Mouse (Mus musculus): ENCODE measurements around the gene Sod2. TPM values are rescaled to one million over a fixed set of nuclear protein-coding genes. Genes with fewer than 3 reads are reported as not detected.
"Not testable (repeated sequence)": the region's sequence is repeated elsewhere in the genome, so short reads cannot be mapped to it uniquely, and the experiment has no call there.

Gene Sod2
- polyA plus RNA-seq (2012; rRNA removed) (98.2 and 118 TPM in 2 replicates), polyA plus RNA-seq (2014; fragmentation: Nextera tagmentation; extraction: Ambion mirVana) (103 and 116 TPM in 2 replicates)

GRCm38 (mm10) chr17:13006546-13006945 is at the start of gene Sod2:
TSS of gene Sod2 (plus strand) at chr17:13006846.
- not testable (repeated sequence) for H3K36me3 ChIP-seq (ENCODE audit: control insufficient read depth, insufficient read depth, low read length); H3K27me3 ChIP-seq (ENCODE audit: control insufficient read depth, insufficient read depth, low read length); H3K9me3 ChIP-seq (ENCODE audit: control insufficient read depth, low read length); ATAC-seq (ENCODE audit: low FRiP score, low read depth); DNase-seq (ENCODE audit: low spot score); H3K4me1 ChIP-seq (ENCODE audit: control insufficient read depth, insufficient read depth, low read length)
- Histone ChIP-seq H3K9ac (ENCODE audit: low read depth, low read length, severe bottlenecking) (peak within 1 kb of the TSS; percentile 73), H3K4me2 (replicated peaks; ENCODE audit: low read depth, low read length, severe bottlenecking) (peak within 1 kb of the TSS; percentile 76), H3K27ac (replicated peaks; ENCODE audit: low read depth, low read length) (peak within 1 kb of the TSS; percentile 73; the same call in 1 of the 2 replicates), H3K4me3 (replicated peaks; ENCODE audit: low read length) (peak within 1 kb of the TSS; percentile 82)
- WGBS: 94% methylated on average over 2 of the region's 2 CpGs

GRCm38 (mm10) chr17:12959377-12959776 is 47.3 kb upstream of the Sod2 start:
- H3K4me1 ChIP-seq (ENCODE audit: control insufficient read depth, insufficient read depth, low read length); H3K27me3 ChIP-seq (ENCODE audit: control insufficient read depth, insufficient read depth, low read length); DNase-seq (ENCODE audit: low spot score); ATAC-seq (ENCODE audit: low FRiP score, low read depth); H3K4me3 ChIP-seq (replicated peaks; ENCODE audit: low read length); H3K9me3 ChIP-seq (ENCODE audit: control insufficient read depth, low read length); H3K9ac ChIP-seq (ENCODE audit: low read depth, low read length, severe bottlenecking); H3K27ac ChIP-seq (replicated peaks; ENCODE audit: low read depth, low read length); H3K4me2 ChIP-seq (replicated peaks; ENCODE audit: low read depth, low read length, severe bottlenecking): not testable (repeated sequence)
- WGBS: 67% methylated on average over 1 of the region's 2 CpGs
- peaks cover 14% of the 10 kb centered on the region for H3K36me3 ChIP-seq (ENCODE audit: control insufficient read depth, insufficient read depth, low read length)

GRCm38 (mm10) chr17:12960331-12960873 is 46.2 kb upstream of the Sod2 start, which contains the start of gene Acat2:
TSS of gene Acat2 (minus strand) at chr17:12960747.
- Histone ChIP-seq H3K4me1 (ENCODE audit: control insufficient read depth, insufficient read depth, low read length) (peaks cover 5% of the 10 kb centered on the region), H3K9me3 (ENCODE audit: control insufficient read depth, low read length) (no peaks in the 10 kb centered on the region), H3K27me3 (ENCODE audit: control insufficient read depth, insufficient read depth, low read length) (no peaks in the 10 kb centered on the region), H3K4me2 (replicated peaks; ENCODE audit: low read depth, low read length, severe bottlenecking) (peak within 1 kb of the TSS; percentile 75), H3K4me3 (replicated peaks; ENCODE audit: low read length) (peak within 1 kb of the TSS; percentile 60), H3K9ac (ENCODE audit: low read depth, low read length, severe bottlenecking) (peak within 1 kb of the TSS; percentile 51), H3K36me3 (ENCODE audit: control insufficient read depth, insufficient read depth, low read length) (peaks cover 14% of the 10 kb centered on the region), H3K27ac (replicated peaks; ENCODE audit: low read depth, low read length) (peak within 1 kb of the TSS; percentile 63)
- ATAC-seq (ENCODE audit: low FRiP score, low read depth) (peak; percentile 98), DNase-seq (ENCODE audit: low spot score) (peak; percentile 95)
- TF ChIP-seq POLR2A (IDR thresholded peaks at IDR 0.05; ENCODE audit: borderline replicate concordance, extremely low read depth, insufficient read depth, insufficient read length): peak; percentile 73; the same call in 1 of the 2 replicates
- under 1% methylated on average over 42 of the region's 42 CpGs for WGBS

- Histone ChIP-seq H3K27ac (replicated peaks; ENCODE audit: low read depth, low read length) (no peak overlapping the region), H3K9me3 (ENCODE audit: control insufficient read depth, low read length) (no peaks in the 10 kb centered on the region)
- 81% methylated on average over 3 of the region's 3 CpGs for WGBS
Measured at GRCm38 (mm10) chr17:12963476-12963875, 43.2 kb upstream of the Sod2 start.

GRCm38 (mm10) chr17:12967173-12967572 is 39.5 kb upstream of the Sod2 start:
- no peak for ATAC-seq (ENCODE audit: low FRiP score, low read depth)
- Histone ChIP-seq H3K36me3 (ENCODE audit: control insufficient read depth, insufficient read depth, low read length) (peaks cover 56% of the 10 kb centered on the region), H3K9ac (ENCODE audit: low read depth, low read length, severe bottlenecking) (no peak overlapping the region), H3K4me1 (ENCODE audit: control insufficient read depth, insufficient read depth, low read length) (no peaks in the 10 kb centered on the region), H3K4me2 (replicated peaks; ENCODE audit: low read depth, low read length, severe bottlenecking) (no peak overlapping the region), H3K9me3 (ENCODE audit: control insufficient read depth, low read length) (no peaks in the 10 kb centered on the region), H3K27ac (replicated peaks; ENCODE audit: low read depth, low read length) (no peak overlapping the region), H3K27me3 (ENCODE audit: control insufficient read depth, insufficient read depth, low read length) (no peaks in the 10 kb centered on the region), H3K4me3 (replicated peaks; ENCODE audit: low read length) (no peak overlapping the region)
- no peak for TF ChIP-seq POLR2A (IDR thresholded peaks at IDR 0.05; ENCODE audit: borderline replicate concordance, extremely low read depth, insufficient read depth, insufficient read length)
- WGBS: 85% methylated on average over 2 of the region's 2 CpGs
- DNase-seq (ENCODE audit: low spot score): no peak

More at GRCm38 (mm10) chr17:12963476-12963875, 43.2 kb upstream of the Sod2 start:
- peaks cover 5% of the 10 kb centered on the region for H3K4me1 ChIP-seq (ENCODE audit: control insufficient read depth, insufficient read depth, low read length)
- DNase-seq (ENCODE audit: low spot score): no peak
- H3K4me2 ChIP-seq (replicated peaks; ENCODE audit: low read depth, low read length, severe bottlenecking): no peak overlapping the region
- H3K36me3 ChIP-seq (ENCODE audit: control insufficient read depth, insufficient read depth, low read length): peaks cover 26% of the 10 kb centered on the region
- H3K27me3 ChIP-seq (ENCODE audit: control insufficient read depth, insufficient read depth, low read length): no peaks in the 10 kb centered on the region
- TF ChIP-seq POLR2A (IDR thresholded peaks at IDR 0.05; ENCODE audit: borderline replicate concordance, extremely low read depth, insufficient read depth, insufficient read length): no peak
- no peak overlapping the region for H3K9ac ChIP-seq (ENCODE audit: low read depth, low read length, severe bottlenecking)
- H3K4me3 ChIP-seq (replicated peaks; ENCODE audit: low read length): no peak overlapping the region
- no peak for ATAC-seq (ENCODE audit: low FRiP score, low read depth)
